Mouse (Mus musculus) embryonic stem cell, embryonic (primary cell): ENCODE results near the gene Fcna.

Experiments
- CTCF ChIA-PET, 4 experiments: fragments of 300-600 bp in 2 of 4; fragments of 350-600 bp in 2 of 4; sonication (Branson Sonifier 250); formaldehyde crosslinking; loops; one replicate each; lab custom pipeline; 2022; ENCODE audit warnings: inconsistent platforms in 2 of 4; lab: Charles Lee
- POLR2A ChIA-PET, 4 experiments: fragments of 300-600 bp in 2 of 4; fragments of 350-600 bp in 2 of 4; sonication (Branson Sonifier 250); formaldehyde crosslinking; loops; one replicate each; lab custom pipeline; 2022; ENCODE audit warnings: antibody characterized with exemption in 4 of 4, inconsistent platforms in 1 of 4; lab: Charles Lee

Fcna gene

GRCm38 (mm10) chr2:25621229-25622200, 6.3 kb downstream of the Fcna start, which contains the start of gene Tmem141:
Tmem141 (minus strand) TSS chr2:25622005.
- ChIA-PET CTCF (interaction anchor here (0.6 to 1.2 kb wide), 17 partner anchors 9 to 433 kb away, joined by 3 to 8 read pairs (median 4); partner anchors contain the start of genes Ajm1 (in 3 of the 4), Edf1 (in 2 of the 4), Abca2 (in 1 of the 4) and Lcn8 (in 1 of the 4)), POLR2A (interaction anchor here in 2 of 4 experiments (0.6 to 1.4 kb wide), 14 partner anchors 13 to 1014 kb away, joined by 3 to 8 read pairs (median 4); partner anchors contain the start of genes Rabl6 (in 2 of the 2), Arrdc1 (in 1 of the 2), Camsap1 (in 1 of the 2) and Mamdc4 (in 1 of the 2))

DNA sequence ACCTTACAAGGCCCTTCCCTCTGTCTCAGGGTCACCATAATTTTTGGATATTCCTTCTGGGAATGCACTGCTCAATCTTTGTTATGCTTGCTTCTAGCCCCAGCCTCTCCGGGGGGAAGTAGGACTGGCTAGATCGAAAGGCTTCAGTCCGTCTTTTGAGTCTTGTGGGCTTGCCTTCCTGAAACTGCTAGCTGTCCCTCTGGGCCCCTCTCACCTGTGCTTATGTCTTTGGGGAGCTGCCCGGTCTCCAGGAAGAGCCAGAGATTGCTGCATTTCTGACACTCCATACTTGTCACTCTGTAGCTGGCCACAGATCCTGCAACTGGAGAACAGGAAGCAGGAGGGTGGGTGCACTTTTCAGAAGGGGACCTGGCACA, 7.0 kb downstream of the Fcna start:
- CTCF ChIA-PET = interaction anchor here in 3 of 4 experiments (0.9 to 1.2 kb wide), 2 partner anchors 39 to 73 kb away, joined by 4 to 5 read pairs (median 5); partner anchors contain the start of gene Ajm1 (in 2 of the 3)
- POLR2A ChIA-PET = interaction anchor here in 2 of 4 experiments (1.0 to 1.4 kb wide), 4 partner anchors 12 to 1014 kb away, joined by 3 to 6 read pairs (median 3); partner anchors contain the start of genes Arrdc1 (in 1 of the 2) and Rabl6 (in 1 of the 2)

DNA sequence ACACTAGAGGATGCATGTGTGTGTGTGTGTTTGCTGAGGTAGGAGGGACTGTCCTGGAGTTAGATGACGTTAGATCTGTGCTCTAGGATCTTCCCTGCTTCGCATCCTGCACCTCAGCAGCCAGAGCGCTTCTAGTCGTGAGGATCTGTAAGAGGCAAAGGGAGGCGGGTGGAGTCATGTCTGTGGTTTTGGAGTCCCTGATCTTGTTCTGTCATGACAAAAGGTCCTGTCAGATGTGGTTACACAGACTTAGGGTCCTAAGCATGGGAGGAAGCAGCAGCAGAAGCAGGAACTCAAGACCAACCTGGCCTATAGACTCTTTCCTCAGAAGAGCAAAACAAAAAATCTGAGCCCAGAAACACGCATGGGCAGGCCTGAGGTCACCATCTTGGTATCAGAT, 7.4 kb downstream of the Fcna start:
- ChIA-PET POLR2A (interaction anchor here in 1 of 4 experiments (1.0 kb wide), 1 partner anchor 12 kb away, joined by 6 read pairs; the partner anchor contains the start of gene Rabl6), CTCF (interaction anchor here in 1 of 4 experiments (0.9 kb wide), 1 partner anchor 39 kb away, joined by 5 read pairs; the partner anchor contains the start of gene Ajm1)

DNA sequence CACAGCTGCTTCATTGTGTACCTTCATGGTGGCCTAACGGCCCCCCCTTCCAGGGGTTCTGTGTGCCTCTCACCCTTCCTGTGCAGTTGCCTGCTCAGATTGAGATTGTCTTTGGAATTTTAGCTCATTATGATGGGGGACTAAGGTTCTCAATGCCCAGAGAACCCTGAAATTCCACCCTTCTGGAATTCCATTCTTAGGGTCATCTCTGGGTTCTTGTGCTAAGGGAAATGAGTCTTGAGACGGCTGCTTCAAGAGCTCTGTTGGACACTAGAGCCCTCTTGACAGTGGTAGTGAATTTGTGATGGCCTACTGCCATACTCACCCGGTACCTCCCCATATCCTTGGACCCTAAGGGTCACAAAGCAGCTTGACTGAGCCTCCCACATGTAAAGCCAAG, 10.3 kb downstream of the Fcna start, which contains the start of gene Ccdc183:
Gene Ccdc183, minus strand, starts transcription at position 101 of the 400 bp plus-strand sequence.
- ChIA-PET POLR2A (interaction anchor here in 2 of 4 experiments (0.8 to 1.2 kb wide), 3 partner anchors 9 to 42 kb away, joined by 3 read pairs; partner anchors contain the start of genes Mamdc4 (in 1 of the 2), Phpt1 (in 1 of the 2) and Rabl6 (in 1 of the 2)), CTCF (interaction anchor here in 2 of 4 experiments (0.7 to 1.4 kb wide), 2 partner anchors 9 to 491 kb away, joined by 3 read pairs; no protein-coding TSS in a partner anchor)

DNA sequence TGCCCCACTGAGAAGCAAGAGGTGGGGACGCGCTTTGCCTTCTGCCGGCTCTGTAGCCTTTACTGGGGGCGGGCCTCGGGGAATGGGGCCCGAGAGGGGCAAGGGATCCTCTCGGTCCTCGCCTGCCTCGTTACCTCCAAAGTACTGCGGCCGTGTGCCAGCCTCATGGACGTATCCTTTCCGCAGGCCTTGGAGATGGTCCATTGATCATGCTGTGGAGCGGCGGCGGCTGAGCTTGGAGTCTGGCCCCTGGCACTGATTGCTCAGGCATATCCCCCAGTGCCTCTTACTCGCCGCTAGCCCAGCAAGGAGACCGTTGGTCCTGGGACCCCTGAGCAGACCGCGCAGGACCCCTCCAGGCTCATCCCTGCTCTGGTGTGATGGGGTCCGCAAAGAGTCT, 11.4 kb downstream of the Fcna start:
- POLR2A ChIA-PET = interaction anchor here in 2 of 4 experiments (0.6 to 1.0 kb wide), 5 partner anchors 9 to 244 kb away, joined by 3 to 4 read pairs (median 3); partner anchors contain the start of genes Edf1 (in 1 of the 2) and Sapcd2 (in 1 of the 2)

DNA sequence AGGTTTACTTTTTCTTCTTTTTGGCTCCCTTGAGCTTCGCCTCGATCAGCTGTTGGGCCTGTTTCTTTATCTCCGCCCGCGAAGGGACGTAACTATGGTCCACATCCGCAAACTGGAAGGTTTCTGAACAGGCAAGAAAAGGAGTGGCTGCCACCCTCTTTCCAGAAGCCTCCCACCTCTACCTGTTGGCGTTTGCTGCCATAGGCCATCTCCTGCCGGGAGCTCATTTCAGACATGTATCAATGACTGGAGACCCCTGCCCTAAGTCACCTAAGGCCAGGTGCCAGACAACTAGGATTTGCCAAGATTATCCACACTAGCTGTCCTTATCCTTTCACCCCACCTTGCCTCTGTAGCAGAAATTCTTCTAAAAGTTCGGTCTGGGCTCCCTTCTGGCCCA, 19.2 kb downstream of the Fcna start:
- ChIA-PET POLR2A (interaction anchor here (0.7 to 4.1 kb wide), 23 partner anchors 9 to 100 kb away, joined by 3 to 25 read pairs (median 3); partner anchors contain the start of genes Phpt1 (in 3 of the 4), Ajm1 (in 2 of the 4), Mamdc4 (in 2 of the 4) and Tmem141 (in 2 of the 4)), CTCF (interaction anchor here in 2 of 4 experiments (0.7 to 1.3 kb wide), 3 partner anchors 9 to 28 kb away, joined by 3 to 5 read pairs (median 3); partner anchors contain the start of genes Ajm1 (in 2 of the 2) and Ccdc183 (in 1 of the 2))

More for the DNA sequence above, 11.4 kb downstream of the Fcna start:
- CTCF ChIA-PET = interaction anchor here in 2 of 4 experiments (0.9 to 1.8 kb wide), 8 partner anchors 8 to 78 kb away, joined by 3 to 9 read pairs (median 3); partner anchors contain the start of genes Ajm1 (in 1 of the 2) and Edf1 (in 1 of the 2)

GRCm38 (mm10) chr2:25607761-25608622, 19.8 kb downstream of the Fcna start, which contains the start of gene Rabl6:
Rabl6 (minus strand) TSS chr2:25608521.
- POLR2A ChIA-PET = interaction anchor here (0.6 to 4.1 kb wide), 23 partner anchors 9 to 100 kb away, joined by 3 to 25 read pairs (median 3); partner anchors contain the start of genes Phpt1 (in 3 of the 4), Ajm1 (in 2 of the 4), Mamdc4 (in 2 of the 4) and Tmem141 (in 2 of the 4)

GRCm38 (mm10) chr2:25602526-25602925, 25.3 kb downstream of the Fcna start:
- ChIA-PET POLR2A (interaction anchor here in 2 of 4 experiments (0.7 to 1.4 kb wide), 4 partner anchors 9 to 27 kb away, joined by 3 to 4 read pairs (median 3); partner anchors contain the start of gene Phpt1 (in 1 of the 2)), CTCF (interaction anchor here in 2 of 4 experiments (0.8 to 1.2 kb wide), 3 partner anchors 10 to 21 kb away, joined by 3 to 4 read pairs (median 3); partner anchors contain the start of gene Ajm1 (in 2 of the 2))

More at GRCm38 (mm10) chr2:25607761-25608622, 19.8 kb downstream of the Fcna start, which contains the start of gene Rabl6:
- CTCF ChIA-PET = interaction anchor here in 3 of 4 experiments (1.1 to 1.7 kb wide), 3 partner anchors 8 to 27 kb away, joined by 3 to 5 read pairs (median 4); partner anchors contain the start of gene Ajm1 (in 2 of the 3)

- POLR2A ChIA-PET = interaction anchor here in 2 of 4 experiments (1.1 to 1.5 kb wide), 3 partner anchors 8 to 13 kb away, joined by 3 to 4 read pairs (median 3); partner anchors contain the start of gene Rabl6 (in 1 of the 2)
- CTCF ChIA-PET = no interaction called here
Observed at GRCm38 (mm10) chr2:25600037-25600436, 27.8 kb downstream of the Fcna start.

DNA sequence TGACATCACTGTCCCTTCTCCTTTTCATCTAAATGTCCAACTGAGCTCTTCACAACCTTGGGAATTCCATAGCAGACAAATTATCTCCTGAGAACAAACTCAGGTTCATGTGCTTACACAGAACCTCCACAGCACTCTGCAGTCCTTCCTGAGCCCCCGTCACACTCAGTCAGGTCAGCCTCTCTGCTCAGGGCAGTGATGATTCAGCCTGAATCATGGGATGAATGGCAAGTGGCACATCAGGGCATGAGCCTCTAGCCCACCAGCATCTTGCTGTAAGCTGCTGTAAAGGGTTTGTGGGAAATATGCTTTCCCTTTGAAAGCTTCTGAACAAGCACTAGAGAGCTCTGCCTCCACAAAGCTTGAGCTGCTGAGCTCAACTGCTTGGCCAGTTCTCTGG, 29.1 kb downstream of the Fcna start:
- ChIA-PET CTCF (no interaction called here), POLR2A (interaction anchor here in 2 of 4 experiments (0.9 to 1.4 kb wide), 5 partner anchors 8 to 17 kb away, joined by 3 to 4 read pairs (median 4); partner anchors contain the start of genes Ajm1 (in 1 of the 2) and Rabl6 (in 1 of the 2))

GRCm38 (mm10) chr2:25596765-25597510, 30.9 kb downstream of the Fcna start:
- CTCF ChIA-PET = interaction anchor here in 2 of 4 experiments (0.9 to 7.6 kb wide), 3 partner anchors 14 to 15 kb away, joined by 3 to 64 read pairs (median 3); partner anchors contain the start of gene Ajm1 (in 2 of the 2)
- POLR2A ChIA-PET = interaction anchor here in 1 of 4 experiments (0.5 to 1.5 kb wide), 3 partner anchors 9 to 50 kb away, joined by 3 to 6 read pairs (median 4); partner anchors contain the start of genes Ajm1 and Traf2

GRCm38 (mm10) chr2:25591863-25592262, 36.0 kb downstream of the Fcna start:
- CTCF ChIA-PET = interaction anchor here (0.5 to 7.6 kb wide), 16 partner anchors 9 to 201 kb away, joined by 3 to 64 read pairs (median 6); partner anchors contain the start of genes Ajm1 (in 4 of the 4), Entpd2 (in 1 of the 4), Mamdc4 (in 1 of the 4) and Phpt1 (in 1 of the 4)
- POLR2A ChIA-PET = interaction anchor here in 2 of 4 experiments (0.7 to 6.1 kb wide), 9 partner anchors 9 to 34 kb away, joined by 3 to 48 read pairs (median 4); partner anchors contain the start of genes Ajm1 (in 2 of the 2), Rabl6 (in 2 of the 2) and Edf1 (in 1 of the 2)

DNA sequence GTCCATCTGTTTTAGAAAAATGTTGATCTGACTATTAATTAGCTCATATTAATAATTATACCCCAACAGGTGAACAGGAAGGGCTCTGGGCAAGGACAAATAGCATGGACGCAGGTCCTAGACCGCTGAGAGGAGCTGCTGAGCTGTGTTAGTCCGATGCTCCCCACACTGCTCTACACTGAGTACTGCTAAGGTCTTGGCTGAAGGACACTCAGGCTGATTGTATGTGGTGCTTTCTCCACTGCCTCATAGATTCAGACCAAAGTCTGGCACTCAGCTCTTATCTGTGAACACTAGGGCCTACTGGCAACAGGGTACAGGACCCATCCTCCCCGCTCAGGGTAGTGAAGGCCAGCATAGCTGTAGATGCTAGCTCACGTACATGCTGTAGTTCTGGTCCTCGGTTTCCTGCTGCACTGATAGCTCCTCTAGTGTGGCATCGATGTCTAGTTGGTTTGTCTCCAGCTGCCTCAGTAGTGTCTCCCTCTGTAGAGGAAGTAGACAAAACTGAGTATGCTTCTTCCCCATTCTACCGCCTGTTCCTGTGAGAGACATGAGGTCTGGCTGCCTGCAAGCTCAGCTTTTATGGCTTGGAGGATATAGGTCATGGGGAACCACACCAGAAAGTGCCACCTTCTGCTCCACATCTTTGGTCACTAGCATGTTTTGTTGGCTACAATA, 39.5 kb downstream of the Fcna start:
- ChIA-PET POLR2A (interaction anchor here in 3 of 4 experiments (0.5 to 2.8 kb wide), 11 partner anchors 9 to 668 kb away, joined by 3 to 11 read pairs (median 3); partner anchors contain the start of genes Mamdc4 (in 1 of the 3) and Traf2 (in 1 of the 3)), CTCF (interaction anchor here in 2 of 4 experiments (0.5 to 1.1 kb wide), 4 partner anchors 9 to 106 kb away, joined by 3 to 4 read pairs (median 4); partner anchors contain the start of genes Mamdc4 (in 2 of the 2) and Phpt1 (in 1 of the 2))

GRCm38 (mm10) chr2:25587290-25587689, 40.5 kb downstream of the Fcna start:
- ChIA-PET POLR2A (interaction anchor here in 2 of 4 experiments (0.8 to 2.8 kb wide), 9 partner anchors 8 to 46 kb away, joined by 3 to 11 read pairs (median 3); partner anchors contain the start of genes Edf1 (in 1 of the 2), Mamdc4 (in 1 of the 2) and Traf2 (in 1 of the 2)), CTCF (interaction anchor here in 2 of 4 experiments (0.6 kb wide), 2 partner anchors 13 to 160 kb away, joined by 3 read pairs; no protein-coding TSS in a partner anchor)
